17 mouse cellular contexts compared by ENCODE assay signal in genomic region chr11:45491021-45491967, GRCm38 (mm10).
DNase-seq lines count a peak whose midpoint lies in the region; ATAC-seq and TF ChIP-seq lines count a peak whose summit lies in the region.
"Had no signal": no experiment of that assay in that cellular context is flagged by ENCODE, and none has a peak within 500 bp of the region (broad histone marks: within the 10 kb centered on the region; RNA-seq: fewer than 3 reads in every experiment).

No protein-coding gene starts in this region.

- no peaks in the 10 kb centered on the region for H3K36me3 ChIP-seq in neural tube, embryonic 12.5 days
- no peaks in the 10 kb centered on the region for H3K36me3 ChIP-seq in hindbrain, postnatal 0 days (ENCODE audit: insufficient read depth, low read length)
- H3K36me3 ChIP-seq in midbrain, embryonic 14.5 days (ENCODE audit: control insufficient read depth, insufficient read depth, low read length) = no peaks in the 10 kb centered on the region
- H3K36me3 ChIP-seq: embryonic facial prominence, embryonic 12.5 days; lung, embryonic 15.5 days had no signal

- peak; percentile 84 for ATAC-seq in neural tube, embryonic 12.5 days (ENCODE audit: low FRiP score, low read depth)
- ATAC-seq in hindbrain, postnatal 0 days = peak; percentile 43; the same call in 1 of the 2 replicates
- ATAC-seq in midbrain, embryonic 14.5 days (ENCODE audit: low FRiP score, low TSS enrichment) = peak; percentile 60; the same call in 1 of the 2 replicates
- no peak for ATAC-seq in monocyte, adult 5-6 weeks (replicated peaks; ENCODE audit: insufficient number of reproducible peaks, low FRiP score, low TSS enrichment, poor library complexity, severe bottlenecking)
- ATAC-seq: intestine, embryonic 16.5 days had no signal

- peaks cover 8% of the 10 kb centered on the region for H3K4me1 ChIP-seq in neural tube, embryonic 12.5 days
- H3K4me1 ChIP-seq in hindbrain, postnatal 0 days (ENCODE audit: insufficient read depth, low read length) = no peaks in the 10 kb centered on the region
- no peaks in the 10 kb centered on the region for H3K4me1 ChIP-seq in midbrain, embryonic 14.5 days (ENCODE audit: control insufficient read depth, insufficient read depth, low read length)
- H3K4me1 ChIP-seq: lung, embryonic 15.5 days; megakaryocyte, embryonic 14.5 days had no signal

- DNase-seq in neural tube, embryonic 10.5 days (ENCODE audit: extremely low spot score, low spot score) = no peak
- DNase-seq in hindbrain, postnatal 0 days (ENCODE audit: low spot score) = peak; percentile 55
- DNase-seq in midbrain, embryonic 14.5 days = peak; percentile 68
- no peak for DNase-seq in embryo, embryonic 9.5 days (ENCODE audit: extremely low spot score)
- no peak for DNase-seq in yolk sac, embryonic 10.5 days (ENCODE audit: low spot score)
- no peak for DNase-seq in cerebellum, adult 8-10 months
- DNase-seq: adrenal gland, adult 2 months; B cell, adult 2 months; cerebellum, postnatal 14 days; heart, adult 2 months; heart, postnatal 10 days had no signal

- H3K27ac ChIP-seq in neural tube, embryonic 12.5 days = peak overlapping the region; percentile 32; the same call in 1 of the 2 replicates
- no peak overlapping the region for H3K27ac ChIP-seq in hindbrain, postnatal 0 days
- H3K27ac ChIP-seq in midbrain, embryonic 14.5 days (replicated peaks; ENCODE audit: low read depth, low read length) = peak overlapping the region; percentile 55
- H3K27ac ChIP-seq: embryonic facial prominence, embryonic 12.5 days; heart, adult 2 months; lung, embryonic 15.5 days had no signal

- no peak overlapping the region; the same call in 1 of the 2 replicates for H3K4me2 ChIP-seq in neural tube, embryonic 12.5 days (replicated peaks)
- H3K4me2 ChIP-seq in hindbrain, postnatal 0 days (ENCODE audit: low read depth, low read length) = no peak overlapping the region
- no peak overlapping the region for H3K4me2 ChIP-seq in midbrain, embryonic 14.5 days (ENCODE audit: low read length)
- H3K4me2 ChIP-seq: embryonic facial prominence, embryonic 12.5 days; lung, embryonic 15.5 days had no signal

- H3K9ac ChIP-seq in neural tube, embryonic 12.5 days = no peak overlapping the region
- H3K9ac ChIP-seq in hindbrain, postnatal 0 days (replicated peaks; ENCODE audit: low read length) = no peak overlapping the region
- H3K9ac ChIP-seq in midbrain, embryonic 14.5 days (replicated peaks; ENCODE audit: low read length) = no peak overlapping the region
- H3K9ac ChIP-seq: embryonic facial prominence, embryonic 12.5 days; lung, embryonic 15.5 days had no signal

- H3K27me3 ChIP-seq in neural tube, embryonic 12.5 days (replicated peaks) = no peaks in the 10 kb centered on the region
- H3K27me3 ChIP-seq in hindbrain, postnatal 0 days (ENCODE audit: insufficient read depth, low read length) = no peaks in the 10 kb centered on the region
- H3K27me3 ChIP-seq in midbrain, embryonic 14.5 days (ENCODE audit: control insufficient read depth, insufficient read depth, low read length) = no peaks in the 10 kb centered on the region
- H3K27me3 ChIP-seq: embryonic facial prominence, embryonic 12.5 days; lung, embryonic 15.5 days; megakaryocyte, embryonic 14.5 days had no signal

- 43% methylated on average over 19 of the region's 20 CpGs for WGBS in neural tube, embryonic 12.5 days
- 53% methylated on average over 20 of the region's 20 CpGs for WGBS in hindbrain, postnatal 0 days
- WGBS in midbrain, embryonic 14.5 days = 40% methylated on average over 20 of the region's 20 CpGs

- H3K9me3 ChIP-seq in neural tube, embryonic 12.5 days = no peaks in the 10 kb centered on the region
- H3K9me3 ChIP-seq in hindbrain, postnatal 0 days (ENCODE audit: low read length) = no peaks in the 10 kb centered on the region
- no peaks in the 10 kb centered on the region for H3K9me3 ChIP-seq in midbrain, embryonic 14.5 days (ENCODE audit: control insufficient read depth, low read length)
- H3K9me3 ChIP-seq: embryonic facial prominence, embryonic 12.5 days; lung, embryonic 15.5 days; megakaryocyte, embryonic 14.5 days had no signal

- TF ChIP-seq CTCF in hindbrain, postnatal 0 days (IDR thresholded peaks at IDR 0.05; ENCODE audit: low read depth) = no peak

- H3K4me3 ChIP-seq in neural tube, embryonic 12.5 days = no peak overlapping the region
- no peak overlapping the region for H3K4me3 ChIP-seq in hindbrain, postnatal 0 days (ENCODE audit: low read length)
- H3K4me3 ChIP-seq in midbrain, embryonic 14.5 days (replicated peaks; ENCODE audit: low read depth, low read length) = no peak overlapping the region
- H3K4me3 ChIP-seq: embryonic facial prominence, embryonic 12.5 days; heart, adult 2 months; lung, embryonic 15.5 days; megakaryocyte, embryonic 14.5 days had no signal

Comparison
In these comparisons a context has a peak if more than half of its experiments do, and no peak if none do; other contexts are left out.
1. DNase-seq: peak in hindbrain, postnatal 0 days (single experiment) and midbrain, embryonic 14.5 days (single experiment); none in neural tube, embryonic 10.5 days (single experiment), embryo, embryonic 9.5 days (single experiment), yolk sac, embryonic 10.5 days (single experiment) and cerebellum, adult 8-10 months (single experiment).